Mouse (Mus musculus): ENCODE measurements around the gene Gm4792. TPM values are rescaled to one million over a fixed set of nuclear protein-coding genes. Genes with fewer than 3 reads are reported as not detected.

Gene Gm4792
- total RNA-seq, 1 experiment from 2014 or later = not detected

Other genes starting within 250 kb of the Gm4792 start
- gene Nr2c1, start 150.7 kb downstream of the Gm4792 start, total RNA-seq (2021) = 13.7 and 17.9 TPM in 2 replicates
- 316 and 367 TPM in 2 replicates for gene Ndufa12, start 100.0 kb downstream of the Gm4792 start, total RNA-seq (2021)
- 13.2 and 13.6 TPM in 2 replicates for gene Tmcc3, start 13.2 kb upstream of the Gm4792 start, total RNA-seq (2021)